Mouse (Mus musculus): ENCODE measurements around the gene Arpin.

GRCm38 (mm10) chr7:79880033-79880432 lies 55.1 kb downstream of the Arpin start:
- no peak for TF ChIP-seq MYOG (IDR thresholded peaks at IDR 0.05; ENCODE audit: control insufficient read depth, extremely low read depth, insufficient read length)
- TF ChIP-seq CTCF (IDR thresholded peaks at IDR 0.05; ENCODE audit: control insufficient read depth, insufficient read depth, insufficient read length) = no peak
- TF ChIP-seq CEBPB (IDR thresholded peaks at IDR 0.05; ENCODE audit: low read depth) = no peak
- TF ChIP-seq USF1 (IDR thresholded peaks at IDR 0.05; ENCODE audit: low read depth) = no peak

All from C2C12 (cell line).